Mouse (Mus musculus) cerebellum, adult (tissue): ENCODE data around the gene Sapcd1.
"Not testable (repeated sequence)": the region's sequence is repeated elsewhere in the genome, so short reads cannot be mapped to it uniquely, and the experiment has no call there.

Source experiments
- ATAC-seq: cut with Nextera tagmentation; 2 replicates; pipeline ENCODE4 v1.9.2; 2017; ENCODE audit warnings: mild to moderate bottlenecking, moderate library complexity, mixed read lengths; ENCODE audit not compliant: insufficient number of reproducible peaks, low FRiP score, low TSS enrichment

The Sapcd1 gene

GRCm38 (mm10) chr17:35013221-35013620, 14.6 kb downstream of the Sapcd1 start:
- no peak for ATAC-seq

- no peak for ATAC-seq
Observed at GRCm38 (mm10) chr17:35012430-35012829, 15.4 kb downstream of the Sapcd1 start.

- ATAC-seq = no peak
Observed at GRCm38 (mm10) chr17:35011440-35011839, 16.4 kb downstream of the Sapcd1 start.

- ATAC-seq = peak; percentile 82; the same call in 1 of the 2 replicates
Observed at GRCm38 (mm10) chr17:35009586-35009985, 18.2 kb downstream of the Sapcd1 start.

GRCm38 (mm10) chr17:35007387-35007991, 20.3 kb downstream of the Sapcd1 start:
- no peak for ATAC-seq

GRCm38 (mm10) chr17:35005902-35006301, 21.9 kb downstream of the Sapcd1 start:
- ATAC-seq = not testable (repeated sequence)

- ATAC-seq = no peak
Observed at GRCm38 (mm10) chr17:35005158-35005557, 22.7 kb downstream of the Sapcd1 start.

GRCm38 (mm10) chr17:35004075-35004717, 23.6 kb downstream of the Sapcd1 start:
- ATAC-seq = no peak

GRCm38 (mm10) chr17:35003022-35003838, 24.6 kb downstream of the Sapcd1 start:
- ATAC-seq = no peak

- ATAC-seq = no peak
Observed at GRCm38 (mm10) chr17:35002153-35002865, 25.5 kb downstream of the Sapcd1 start.

GRCm38 (mm10) chr17:35001452-35002152, 26.2 kb downstream of the Sapcd1 start:
- peak; percentile 37; the same call in 1 of the 2 replicates for ATAC-seq

- ATAC-seq = peak; percentile 82; the same call in 1 of the 2 replicates
Observed at GRCm38 (mm10) chr17:35000717-35001451, 26.9 kb downstream of the Sapcd1 start, which contains the start of gene Vars. TSS of gene Vars (plus strand) at chr17:35000987.

- not testable (repeated sequence) for ATAC-seq
Observed at GRCm38 (mm10) chr17:34999871-35000716, 27.7 kb downstream of the Sapcd1 start.

GRCm38 (mm10) chr17:34998526-34999430, 29.0 kb downstream of the Sapcd1 start:
- ATAC-seq = no peak

GRCm38 (mm10) chr17:34997142-34997483, 30.7 kb downstream of the Sapcd1 start:
- no peak for ATAC-seq

- no peak for ATAC-seq
Observed at GRCm38 (mm10) chr17:34996411-34997141, 31.2 kb downstream of the Sapcd1 start.

GRCm38 (mm10) chr17:34995927-34996326, 31.9 kb downstream of the Sapcd1 start:
- not testable (repeated sequence) for ATAC-seq
